Mouse (Mus musculus): ENCODE results near the gene Slc22a14. TPM values are rescaled to one million over a fixed set of nuclear protein-coding genes. Genes with fewer than 3 reads are reported as not detected.

Slc22a14 gene
- polyA plus RNA-seq, 1 experiment from 2014 or later = not detected

GRCm38 (mm10) chr9:119199151-119199861 lies 166.0 kb downstream of the Slc22a14 start:
- Histone ChIP-seq H3K36me3 (no peaks in the 10 kb centered on the region), H3K4me3 (replicated peaks) (no peak overlapping the region), H3K27me3 (no peaks in the 10 kb centered on the region), H3K9me3 (peaks cover 2% of the 10 kb centered on the region; the same call in 1 of the 2 replicates), H3K4me2 (no peak overlapping the region), H3K27ac (no peak overlapping the region), H3K4me1 (replicated peaks) (no peaks in the 10 kb centered on the region), H3K9ac (replicated peaks) (no peak overlapping the region)
- WGBS = 86% methylated on average over 10 of the region's 10 CpGs
- no peak for ATAC-seq (ENCODE audit: insufficient number of reproducible peaks, insufficient read depth, low FRiP score, low TSS enrichment, low read depth)

GRCm38 (mm10) chr9:119192202-119192990 lies 173.0 kb downstream of the Slc22a14 start:
- Histone ChIP-seq H3K4me2 (no peak overlapping the region), H3K4me3 (replicated peaks) (no peak overlapping the region), H3K27me3 (no peaks in the 10 kb centered on the region), H3K9ac (replicated peaks) (no peak overlapping the region), H3K36me3 (no peaks in the 10 kb centered on the region), H3K9me3 (no peaks in the 10 kb centered on the region), H3K4me1 (replicated peaks) (no peaks in the 10 kb centered on the region), H3K27ac (no peak overlapping the region)
- WGBS = 34% methylated on average over 11 of the region's 11 CpGs
- no peak for ATAC-seq (ENCODE audit: insufficient number of reproducible peaks, insufficient read depth, low FRiP score, low TSS enrichment, low read depth)

- 26% methylated on average over 3 of the region's 3 CpGs for WGBS
- Histone ChIP-seq H3K36me3 (no peaks in the 10 kb centered on the region), H3K9ac (replicated peaks) (no peak overlapping the region), H3K9me3 (no peaks in the 10 kb centered on the region), H3K4me1 (replicated peaks) (no peaks in the 10 kb centered on the region), H3K27ac (no peak overlapping the region), H3K27me3 (no peaks in the 10 kb centered on the region), H3K4me3 (replicated peaks) (no peak overlapping the region), H3K4me2 (no peak overlapping the region)
- no peak for ATAC-seq (ENCODE audit: insufficient number of reproducible peaks, insufficient read depth, low FRiP score, low TSS enrichment, low read depth)
Measured at GRCm38 (mm10) chr9:119181241-119181728, 184.1 kb downstream of the Slc22a14 start.

GRCm38 (mm10) chr9:119179292-119179691 lies 186.1 kb downstream of the Slc22a14 start:
- no peaks in the 10 kb centered on the region for H3K4me1 ChIP-seq (replicated peaks)
- no peaks in the 10 kb centered on the region for H3K27me3 ChIP-seq
- H3K27ac ChIP-seq = no peak overlapping the region
- H3K4me2 ChIP-seq = no peak overlapping the region
- H3K4me3 ChIP-seq (replicated peaks) = no peak overlapping the region
- 91% methylated on average over 11 of the region's 11 CpGs for WGBS
- no peak for ATAC-seq (ENCODE audit: insufficient number of reproducible peaks, insufficient read depth, low FRiP score, low TSS enrichment, low read depth)
- no peak overlapping the region for H3K9ac ChIP-seq (replicated peaks)
- no peaks in the 10 kb centered on the region for H3K9me3 ChIP-seq
- H3K36me3 ChIP-seq = no peaks in the 10 kb centered on the region

- Histone ChIP-seq H3K27me3 (no peaks in the 10 kb centered on the region), H3K4me1 (replicated peaks) (no peaks in the 10 kb centered on the region), H3K9me3 (no peaks in the 10 kb centered on the region), H3K4me2 (no peak overlapping the region), H3K27ac (no peak overlapping the region), H3K36me3 (no peaks in the 10 kb centered on the region), H3K9ac (replicated peaks) (no peak overlapping the region), H3K4me3 (replicated peaks) (no peak overlapping the region)
- ATAC-seq (ENCODE audit: insufficient number of reproducible peaks, insufficient read depth, low FRiP score, low TSS enrichment, low read depth) = no peak
- 92% methylated on average over 2 of the region's 2 CpGs for WGBS
Measured at GRCm38 (mm10) chr9:119167608-119168007, 197.7 kb downstream of the Slc22a14 start.

- 91% methylated on average over 6 of the region's 6 CpGs for WGBS
- Histone ChIP-seq H3K9ac (replicated peaks) (no peak overlapping the region), H3K36me3 (no peaks in the 10 kb centered on the region), H3K27me3 (no peaks in the 10 kb centered on the region), H3K4me3 (replicated peaks) (no peak overlapping the region), H3K9me3 (no peaks in the 10 kb centered on the region), H3K4me1 (replicated peaks) (no peaks in the 10 kb centered on the region), H3K4me2 (no peak overlapping the region), H3K27ac (no peak overlapping the region)
- no peak for ATAC-seq (ENCODE audit: insufficient number of reproducible peaks, insufficient read depth, low FRiP score, low TSS enrichment, low read depth)
Measured at GRCm38 (mm10) chr9:119165548-119165947, 199.8 kb downstream of the Slc22a14 start.

GRCm38 (mm10) chr9:119164743-119165142 lies 200.6 kb downstream of the Slc22a14 start:
- H3K27ac ChIP-seq = no peak overlapping the region
- H3K27me3 ChIP-seq = no peaks in the 10 kb centered on the region
- H3K4me2 ChIP-seq = no peak overlapping the region
- H3K36me3 ChIP-seq = no peaks in the 10 kb centered on the region
- no peak for ATAC-seq (ENCODE audit: insufficient number of reproducible peaks, insufficient read depth, low FRiP score, low TSS enrichment, low read depth)
- no peaks in the 10 kb centered on the region for H3K9me3 ChIP-seq
- WGBS = 90% methylated on average over 7 of the region's 7 CpGs
- H3K9ac ChIP-seq (replicated peaks) = no peak overlapping the region
- H3K4me1 ChIP-seq (replicated peaks) = no peaks in the 10 kb centered on the region
- H3K4me3 ChIP-seq (replicated peaks) = no peak overlapping the region

GRCm38 (mm10) chr9:119160689-119161088 lies 204.7 kb downstream of the Slc22a14 start:
- no peak overlapping the region for H3K27ac ChIP-seq
- WGBS = 77% methylated on average over 3 of the region's 3 CpGs
- no peak overlapping the region for H3K4me2 ChIP-seq
- no peaks in the 10 kb centered on the region for H3K36me3 ChIP-seq
- H3K4me3 ChIP-seq (replicated peaks) = no peak overlapping the region
- H3K4me1 ChIP-seq (replicated peaks) = no peaks in the 10 kb centered on the region
- ATAC-seq (ENCODE audit: insufficient number of reproducible peaks, insufficient read depth, low FRiP score, low TSS enrichment, low read depth) = no peak
- no peak overlapping the region for H3K9ac ChIP-seq (replicated peaks)
- H3K9me3 ChIP-seq = no peaks in the 10 kb centered on the region
- H3K27me3 ChIP-seq = peaks cover 26% of the 10 kb centered on the region

GRCm38 (mm10) chr9:119158861-119159260 lies 206.5 kb downstream of the Slc22a14 start, which contains the start of gene Gm47289:
Gene Gm47289, plus strand, starts transcription at chr9:119159161.
- H3K4me3 ChIP-seq (replicated peaks) = no peak within 1 kb of the TSS
- H3K27ac ChIP-seq = no peak within 1 kb of the TSS
- H3K36me3 ChIP-seq = no peaks in the 10 kb centered on the region
- peaks cover 40% of the 10 kb centered on the region for H3K27me3 ChIP-seq
- H3K9ac ChIP-seq (replicated peaks) = no peak within 1 kb of the TSS
- 59% methylated on average over 4 of the region's 4 CpGs for WGBS
- ATAC-seq (ENCODE audit: insufficient number of reproducible peaks, insufficient read depth, low FRiP score, low TSS enrichment, low read depth) = no peak
- H3K4me1 ChIP-seq (replicated peaks) = no peaks in the 10 kb centered on the region
- H3K4me2 ChIP-seq = no peak within 1 kb of the TSS
- H3K9me3 ChIP-seq = no peaks in the 10 kb centered on the region

GRCm38 (mm10) chr9:119156278-119157201 lies 208.8 kb downstream of the Slc22a14 start, which contains the start of gene Acaa1b:
Gene Acaa1b, minus strand, starts transcription at chr9:119157093.
- peak within 1 kb of the TSS; percentile 42 for H3K9ac ChIP-seq (replicated peaks)
- 1% methylated on average over 65 of the region's 65 CpGs for WGBS

More at GRCm38 (mm10) chr9:119156278-119157201, 208.8 kb downstream of the Slc22a14 start, which contains the start of gene Acaa1b:
- Histone ChIP-seq H3K9me3 (no peaks in the 10 kb centered on the region), H3K27me3 (peaks cover 40% of the 10 kb centered on the region), H3K4me2 (peak within 1 kb of the TSS; percentile 64), H3K36me3 (no peaks in the 10 kb centered on the region), H3K4me3 (replicated peaks) (peak within 1 kb of the TSS; percentile 50), H3K27ac (no peak within 1 kb of the TSS), H3K4me1 (replicated peaks) (no peaks in the 10 kb centered on the region)
- peak; percentile 83 for ATAC-seq (ENCODE audit: insufficient number of reproducible peaks, insufficient read depth, low FRiP score, low TSS enrichment, low read depth)

All from limb, embryonic 12.5 days (tissue).